Mouse (Mus musculus): ENCODE results near the gene Naa25. TPM values are rescaled to one million over a fixed set of nuclear protein-coding genes. Genes with fewer than 3 reads are reported as not detected.

Gene Naa25
- polyA plus RNA-seq, 1 experiment: 21.6 TPM

- TF ChIP-seq POLR2A (IDR thresholded peaks at IDR 0.05; ENCODE audit: extremely low read depth, insufficient read depth, low read length): no peak
- no peak for TF ChIP-seq CTCF (IDR thresholded peaks at IDR 0.05; ENCODE audit: extremely low read depth, insufficient read depth, low read length)
- Histone ChIP-seq H3K4me1 (ENCODE audit: control insufficient read depth, insufficient read depth, low read length) (no peaks in the 10 kb centered on the region), H3K4me3 (ENCODE audit: insufficient read depth, low read length) (no peak overlapping the region), H3K27ac (ENCODE audit: insufficient read depth, low read length) (no peak overlapping the region)
These were observed 10.1 kb downstream of the Naa25 start for GRCm38 (mm10) chr5:121407856-121408255.

GRCm38 (mm10) chr5:121410975-121411374 is 13.2 kb downstream of the Naa25 start:
- Histone ChIP-seq H3K4me1 (ENCODE audit: control insufficient read depth, insufficient read depth, low read length) (no peaks in the 10 kb centered on the region), H3K27ac (ENCODE audit: insufficient read depth, low read length) (no peak overlapping the region), H3K4me3 (ENCODE audit: insufficient read depth, low read length) (no peak overlapping the region)
- TF ChIP-seq CTCF (IDR thresholded peaks at IDR 0.05; ENCODE audit: extremely low read depth, insufficient read depth, low read length) (no peak), POLR2A (IDR thresholded peaks at IDR 0.05; ENCODE audit: extremely low read depth, insufficient read depth, low read length) (no peak)

GRCm38 (mm10) chr5:121420721-121421120 is 23.0 kb downstream of the Naa25 start:
- Histone ChIP-seq H3K4me1 (ENCODE audit: control insufficient read depth, insufficient read depth, low read length) (peaks cover 5% of the 10 kb centered on the region; the same call in 1 of the 2 replicates), H3K27ac (ENCODE audit: insufficient read depth, low read length) (no peak overlapping the region), H3K4me3 (ENCODE audit: insufficient read depth, low read length) (no peak overlapping the region)
- TF ChIP-seq CTCF (IDR thresholded peaks at IDR 0.05; ENCODE audit: extremely low read depth, insufficient read depth, low read length): no peak
- no peak for TF ChIP-seq POLR2A (IDR thresholded peaks at IDR 0.05; ENCODE audit: extremely low read depth, insufficient read depth, low read length)

GRCm38 (mm10) chr5:121422787-121423186 is 25.1 kb downstream of the Naa25 start:
- no peak overlapping the region for H3K27ac ChIP-seq (ENCODE audit: insufficient read depth, low read length)
- no peak for TF ChIP-seq CTCF (IDR thresholded peaks at IDR 0.05; ENCODE audit: extremely low read depth, insufficient read depth, low read length)
- TF ChIP-seq POLR2A (IDR thresholded peaks at IDR 0.05; ENCODE audit: extremely low read depth, insufficient read depth, low read length): no peak
- peaks cover 5% of the 10 kb centered on the region; the same call in 1 of the 2 replicates for H3K4me1 ChIP-seq (ENCODE audit: control insufficient read depth, insufficient read depth, low read length)
- H3K4me3 ChIP-seq (ENCODE audit: insufficient read depth, low read length): no peak overlapping the region

- TF ChIP-seq POLR2A (IDR thresholded peaks at IDR 0.05; ENCODE audit: extremely low read depth, insufficient read depth, low read length) (no peak), CTCF (IDR thresholded peaks at IDR 0.05; ENCODE audit: extremely low read depth, insufficient read depth, low read length) (no peak)
- Histone ChIP-seq H3K4me1 (ENCODE audit: control insufficient read depth, insufficient read depth, low read length) (peaks cover 5% of the 10 kb centered on the region; the same call in 1 of the 2 replicates), H3K27ac (ENCODE audit: insufficient read depth, low read length) (no peak overlapping the region), H3K4me3 (ENCODE audit: insufficient read depth, low read length) (no peak overlapping the region)
These were observed 25.6 kb downstream of the Naa25 start for GRCm38 (mm10) chr5:121423297-121423696.

- TF ChIP-seq POLR2A (IDR thresholded peaks at IDR 0.05; ENCODE audit: extremely low read depth, insufficient read depth, low read length) (no peak), CTCF (IDR thresholded peaks at IDR 0.05; ENCODE audit: extremely low read depth, insufficient read depth, low read length) (no peak)
- H3K4me1 ChIP-seq (ENCODE audit: control insufficient read depth, insufficient read depth, low read length): no peaks in the 10 kb centered on the region
- H3K4me3 ChIP-seq (ENCODE audit: insufficient read depth, low read length): no peak overlapping the region
- no peak overlapping the region; the same call in 1 of the 2 replicates for H3K27ac ChIP-seq (ENCODE audit: insufficient read depth, low read length)
These were observed 31.2 kb downstream of the Naa25 start for GRCm38 (mm10) chr5:121428954-121429353.

- Histone ChIP-seq H3K4me1 (ENCODE audit: control insufficient read depth, insufficient read depth, low read length) (no peaks in the 10 kb centered on the region), H3K27ac (ENCODE audit: insufficient read depth, low read length) (no peak overlapping the region), H3K4me3 (ENCODE audit: insufficient read depth, low read length) (no peak overlapping the region)
- no peak for TF ChIP-seq POLR2A (IDR thresholded peaks at IDR 0.05; ENCODE audit: extremely low read depth, insufficient read depth, low read length)
- TF ChIP-seq CTCF (IDR thresholded peaks at IDR 0.05; ENCODE audit: extremely low read depth, insufficient read depth, low read length): no peak
These were observed 40.4 kb downstream of the Naa25 start for GRCm38 (mm10) chr5:121438131-121438530.

- Histone ChIP-seq H3K4me3 (ENCODE audit: insufficient read depth, low read length) (no peak overlapping the region), H3K4me1 (ENCODE audit: control insufficient read depth, insufficient read depth, low read length) (no peaks in the 10 kb centered on the region), H3K27ac (ENCODE audit: insufficient read depth, low read length) (no peak overlapping the region)
- TF ChIP-seq POLR2A (IDR thresholded peaks at IDR 0.05; ENCODE audit: extremely low read depth, insufficient read depth, low read length): no peak
- TF ChIP-seq CTCF (IDR thresholded peaks at IDR 0.05; ENCODE audit: extremely low read depth, insufficient read depth, low read length): no peak
These were observed 41.0 kb downstream of the Naa25 start for GRCm38 (mm10) chr5:121438756-121439155.

GRCm38 (mm10) chr5:121443548-121443947 is 45.8 kb downstream of the Naa25 start:
- Histone ChIP-seq H3K4me1 (ENCODE audit: control insufficient read depth, insufficient read depth, low read length) (no peaks in the 10 kb centered on the region), H3K27ac (ENCODE audit: insufficient read depth, low read length) (no peak overlapping the region), H3K4me3 (ENCODE audit: insufficient read depth, low read length) (no peak overlapping the region)
- TF ChIP-seq POLR2A (IDR thresholded peaks at IDR 0.05; ENCODE audit: extremely low read depth, insufficient read depth, low read length) (no peak), CTCF (IDR thresholded peaks at IDR 0.05; ENCODE audit: extremely low read depth, insufficient read depth, low read length) (peak; percentile 11; the same call in 1 of the 2 replicates)

- no peaks in the 10 kb centered on the region for H3K4me1 ChIP-seq (ENCODE audit: control insufficient read depth, insufficient read depth, low read length)
- TF ChIP-seq CTCF (IDR thresholded peaks at IDR 0.05; ENCODE audit: extremely low read depth, insufficient read depth, low read length): no peak
- TF ChIP-seq POLR2A (IDR thresholded peaks at IDR 0.05; ENCODE audit: extremely low read depth, insufficient read depth, low read length): no peak
- no peak overlapping the region for H3K27ac ChIP-seq (ENCODE audit: insufficient read depth, low read length)
- no peak overlapping the region for H3K4me3 ChIP-seq (ENCODE audit: insufficient read depth, low read length)
These were observed 47.1 kb downstream of the Naa25 start for GRCm38 (mm10) chr5:121444870-121445269.
